Mouse (Mus musculus): ENCODE measurements around the gene Tmc7.

DNA sequence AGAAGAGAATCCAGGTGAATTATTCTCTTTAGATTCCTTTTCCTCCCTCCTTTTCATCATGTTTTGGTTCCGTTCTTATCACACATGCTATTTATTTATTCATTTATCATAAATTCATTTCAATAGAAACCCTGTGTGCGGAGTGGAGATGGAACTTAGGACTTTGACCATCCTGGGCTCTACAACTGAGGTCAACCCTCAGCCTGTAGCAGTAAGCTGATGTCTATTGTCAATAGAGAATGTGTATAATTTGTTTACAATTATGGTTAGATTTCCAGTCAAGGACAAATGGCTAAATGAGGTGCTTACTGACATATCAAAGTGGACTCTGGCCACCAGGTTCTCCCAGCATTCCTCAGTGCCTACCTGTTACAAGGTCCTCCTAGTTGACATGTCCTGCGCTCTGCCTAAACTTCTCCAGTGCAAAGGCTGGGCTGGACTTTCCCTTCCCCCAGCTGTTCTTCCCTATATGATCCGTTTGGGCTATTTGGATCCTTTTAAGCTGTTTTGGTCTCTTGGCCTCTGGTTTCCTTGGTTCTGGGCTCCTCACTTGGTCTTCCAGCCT, 26.7 kb upstream of the Tmc7 start:
- TF ChIP-seq CTCF (IDR thresholded peaks at IDR 0.05; ENCODE audit: control insufficient read depth, insufficient read depth, insufficient replicate concordance, low read depth, low read length) (no peak), POLR2A (IDR thresholded peaks at IDR 0.05; ENCODE audit: control insufficient read depth, low read depth, low read length) (no peak)

Measured in testis, adult 2 months (tissue).